Mouse (Mus musculus) embryo, embryonic 11 days (tissue): ENCODE measurements around the gene Apex1.
"Not testable (repeated sequence)": the region's sequence is repeated elsewhere in the genome, so short reads cannot be mapped to it uniquely, and the experiment has no call there.

Source experiments
- DNase-seq: peaks from one replicate; pipeline ENCODE4 v3.0.0-alpha.2; 2015

Gene Apex1

DNA sequence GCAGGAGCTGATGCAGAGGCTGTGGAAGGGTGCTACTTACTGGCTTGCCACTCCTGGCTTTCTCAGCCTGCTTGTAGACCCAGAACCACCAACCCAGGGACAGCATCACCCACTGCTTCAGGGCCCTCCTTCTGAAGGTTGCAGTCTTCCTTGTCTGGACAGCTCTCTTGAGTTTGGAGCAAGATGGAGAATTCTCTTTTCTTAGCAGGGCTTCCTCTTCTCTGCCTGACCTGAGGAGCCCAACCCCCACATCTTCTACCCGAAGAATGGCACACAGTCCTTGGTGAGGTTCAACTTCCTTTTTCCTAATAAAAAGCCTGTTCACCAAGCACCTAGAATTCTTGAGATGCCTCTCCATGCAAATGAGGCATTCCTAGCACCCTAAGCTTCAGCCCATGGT is 46.1 kb downstream of the Apex1 start:
- no peak for DNase-seq

- not testable (repeated sequence) for DNase-seq
These were observed 48.3 kb downstream of the Apex1 start for GRCm38 (mm10) chr14:50973054-50973453.

GRCm38 (mm10) chr14:50973700-50974099 is 48.9 kb downstream of the Apex1 start:
- no peak for DNase-seq

DNA sequence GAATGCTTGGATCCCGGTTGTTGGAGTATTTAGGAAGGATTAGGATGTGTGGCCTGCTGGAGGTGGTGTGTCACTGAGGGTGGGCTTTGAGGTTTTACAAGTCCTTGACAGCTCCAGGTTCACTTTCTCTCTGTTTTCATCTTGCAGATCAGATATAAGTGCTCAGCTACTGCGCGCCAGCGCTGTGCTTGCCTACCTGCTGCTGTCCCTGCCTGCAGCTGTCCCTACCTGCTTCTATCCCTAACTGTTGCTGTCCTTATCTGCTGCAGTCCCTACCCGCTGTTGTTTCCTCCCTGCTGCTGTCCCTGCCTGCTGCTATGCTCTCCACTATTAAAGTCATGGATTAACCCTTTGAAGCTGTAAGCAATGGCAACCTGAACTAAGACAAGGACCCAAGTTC is 50.2 kb downstream of the Apex1 start:
- no peak for DNase-seq

- DNase-seq = peak; percentile 33
These were observed 51.9 kb downstream of the Apex1 start for GRCm38 (mm10) chr14:50976674-50977073.
